Mouse (Mus musculus) intestine, embryonic 16.5 days (tissue): ENCODE results near the gene Adcy6. TPM values are rescaled to one million over a fixed set of nuclear protein-coding genes. Genes with fewer than 3 reads are reported as not detected.

ENCODE experiments used
- ATAC-seq: fragments of 200-750 bp; cut with Nextera tagmentation; 2 replicates; pipeline ENCODE4 v1.8.0; 2017; ENCODE audit warnings: moderate TSS enrichment, moderate library complexity
- H3K27ac ChIP-seq: fragments of 300-500 bp; sonication (generic); 2 replicates; pipeline ENCODE4 v1.5.1; 2014; ENCODE audit warnings: mild to moderate bottlenecking, low read length
- H3K27me3 ChIP-seq: fragments of 300-500 bp; sonication (generic); replicated peaks from 2 replicates; pipeline ENCODE4 v1.6.1; 2014; ENCODE audit warnings: low read length, control low read depth, mixed read lengths; ENCODE audit not compliant: control insufficient read depth, insufficient read depth
- H3K36me3 ChIP-seq: fragments of 300-500 bp; sonication (generic); 2 replicates; pipeline ENCODE4 v1.6.1; 2014; ENCODE audit warnings: low read length, control low read depth; ENCODE audit not compliant: control insufficient read depth, insufficient read depth
- H3K4me1 ChIP-seq: fragments of 300-500 bp; sonication (generic); 2 replicates; pipeline ENCODE4 v1.6.1; 2014; ENCODE audit warnings: low read length, control low read depth, mixed read lengths; ENCODE audit not compliant: control insufficient read depth, insufficient read depth
- H3K4me2 ChIP-seq: fragments of 300-500 bp; sonication (generic); 2 replicates; pipeline ENCODE4 v1.6.1; 2014; ENCODE audit warnings: low read depth, low read length, control low read depth
- H3K4me3 ChIP-seq: fragments of 300-500 bp; sonication (generic); 2 replicates; pipeline ENCODE4 v1.5.1; 2014; ENCODE audit warnings: mild to moderate bottlenecking, low read length
- H3K9ac ChIP-seq: fragments of 300-500 bp; sonication (generic); 2 replicates; pipeline ENCODE4 v1.6.1; 2014; ENCODE audit warnings: low read depth, low read length
- H3K9me3 ChIP-seq: fragments of 300-500 bp; sonication (generic); 2 replicates; pipeline ENCODE4 v1.6.1; 2016; ENCODE audit warnings: low read length, control low read depth; ENCODE audit not compliant: control insufficient read depth
- WGBS: fragments of 180-500 bp; shearing (Covaris S2); extraction: QIAGEN DNeasy Blood & Tissue Kit; methylation state at CpG from one replicate; pipeline ENCODE4 v1.1.7; 2014; 5-methylcytosine and 5-hydroxymethylcytosine counted together
- polyA plus RNA-seq: library from polyadenylated mRNA; unstranded; fragments of >200 nt; fragmentation: Nextera tagmentation; extraction: Ambion mirVana; gene quantifications from 2 replicates; pipeline ENCODE4 v1.2.1, GENCODE M21; 2015

Gene Adcy6
- polyA plus RNA-seq, 1 experiment from 2014 or later: 17.1 TPM

- H3K9ac ChIP-seq: no peak overlapping the region
- no peaks in the 10 kb centered on the region for H3K36me3 ChIP-seq
- WGBS: 77% methylated on average over 2 of the region's 2 CpGs
- H3K4me1 ChIP-seq: no peaks in the 10 kb centered on the region
- H3K27ac ChIP-seq: no peak overlapping the region
- H3K4me2 ChIP-seq: no peak overlapping the region
- no peak overlapping the region for H3K4me3 ChIP-seq
- no peak for ATAC-seq
- no peaks in the 10 kb centered on the region for H3K27me3 ChIP-seq
- H3K9me3 ChIP-seq: no peaks in the 10 kb centered on the region
Measured at GRCm38 (mm10) chr15:98579310-98579709, 30.6 kb downstream of the Adcy6 start.

GRCm38 (mm10) chr15:98573293-98573692, 36.6 kb downstream of the Adcy6 start:
- no peak overlapping the region for H3K9ac ChIP-seq
- 71% methylated on average over 4 of the region's 4 CpGs for WGBS
- ATAC-seq: no peak
- H3K9me3 ChIP-seq: no peaks in the 10 kb centered on the region
- H3K27me3 ChIP-seq: no peaks in the 10 kb centered on the region
- no peak overlapping the region for H3K4me3 ChIP-seq
- H3K27ac ChIP-seq: no peak overlapping the region
- no peak overlapping the region for H3K4me2 ChIP-seq
- H3K4me1 ChIP-seq: peaks cover 5% of the 10 kb centered on the region; the same call in 1 of the 2 replicates
- no peaks in the 10 kb centered on the region for H3K36me3 ChIP-seq

- Histone ChIP-seq H3K9me3 (no peaks in the 10 kb centered on the region), H3K4me2 (no peak within 1 kb of the TSS), H3K4me3 (no peak within 1 kb of the TSS), H3K27me3 (no peaks in the 10 kb centered on the region), H3K4me1 (peaks cover 9% of the 10 kb centered on the region), H3K36me3 (no peaks in the 10 kb centered on the region), H3K9ac (no peak within 1 kb of the TSS), H3K27ac (no peak within 1 kb of the TSS)
- 80% methylated on average over 10 of the region's 10 CpGs for whole genome bisulfite sequencing
- ATAC-seq: no peak
Measured at GRCm38 (mm10) chr15:98570873-98571538, 38.9 kb downstream of the Adcy6 start, which contains the start of the genes Ccnt1 and 4930415O20Rik. Gene Ccnt1 (minus strand): TSS chr15:98570923. Gene 4930415O20Rik (plus strand): TSS chr15:98571004.

- no peak overlapping the region for H3K4me2 ChIP-seq
- no peaks in the 10 kb centered on the region for H3K27me3 ChIP-seq
- no peak overlapping the region for H3K27ac ChIP-seq
- ATAC-seq: no peak
- H3K9me3 ChIP-seq: no peaks in the 10 kb centered on the region
- WGBS: 74% methylated on average over 4 of the region's 4 CpGs
- peaks cover 20% of the 10 kb centered on the region for H3K4me1 ChIP-seq
- H3K36me3 ChIP-seq: no peaks in the 10 kb centered on the region
- H3K4me3 ChIP-seq: no peak overlapping the region
- no peak overlapping the region for H3K9ac ChIP-seq
Measured at GRCm38 (mm10) chr15:98569795-98570365, 40.0 kb downstream of the Adcy6 start.

GRCm38 (mm10) chr15:98569216-98569615, 40.7 kb downstream of the Adcy6 start:
- no peaks in the 10 kb centered on the region for H3K9me3 ChIP-seq
- H3K4me3 ChIP-seq: peak overlapping the region; percentile 71
- H3K27me3 ChIP-seq: no peaks in the 10 kb centered on the region
- peak overlapping the region; percentile 73 for H3K9ac ChIP-seq
- H3K27ac ChIP-seq: no peak overlapping the region
- H3K36me3 ChIP-seq: no peaks in the 10 kb centered on the region
- no peak for ATAC-seq
- WGBS: 65% methylated on average over 7 of the region's 7 CpGs
- peaks cover 20% of the 10 kb centered on the region for H3K4me1 ChIP-seq
- H3K4me2 ChIP-seq: peak overlapping the region; percentile 75; the same call in 1 of the 2 replicates

- no peak for ATAC-seq
Measured at GRCm38 (mm10) chr15:98568256-98569033, 41.4 kb downstream of the Adcy6 start.

GRCm38 (mm10) chr15:98567278-98568134, 42.4 kb downstream of the Adcy6 start:
- H3K4me2 ChIP-seq: peak overlapping the region; percentile 86
- H3K9me3 ChIP-seq: no peaks in the 10 kb centered on the region
- H3K4me1 ChIP-seq: peaks cover 20% of the 10 kb centered on the region
- peak; percentile 96 for ATAC-seq
- WGBS: under 1% methylated on average over 88 of the region's 88 CpGs
- H3K36me3 ChIP-seq: 0 out of 2 replicates have a peak, but pooled peaks cover 3% of the 10 kb centered on the region
- peak overlapping the region; percentile 90 for H3K4me3 ChIP-seq
- peak overlapping the region; percentile 97 for H3K27ac ChIP-seq
- no peaks in the 10 kb centered on the region for H3K27me3 ChIP-seq
- peak overlapping the region; percentile 92 for H3K9ac ChIP-seq

More at GRCm38 (mm10) chr15:98568256-98569033, 41.4 kb downstream of the Adcy6 start:
- H3K27me3 ChIP-seq: no peaks in the 10 kb centered on the region
- peak overlapping the region; percentile 94 for H3K27ac ChIP-seq
- H3K4me3 ChIP-seq: peak overlapping the region; percentile 71
- H3K4me1 ChIP-seq: peaks cover 20% of the 10 kb centered on the region
- 5% methylated on average over 22 of the region's 22 CpGs for whole genome bisulfite sequencing
- no peaks in the 10 kb centered on the region for H3K9me3 ChIP-seq
- peak overlapping the region; percentile 73 for H3K9ac ChIP-seq
- H3K4me2 ChIP-seq: peak overlapping the region; percentile 75
- H3K36me3 ChIP-seq: no peaks in the 10 kb centered on the region

- Histone ChIP-seq H3K9me3 (no peaks in the 10 kb centered on the region), H3K27me3 (no peaks in the 10 kb centered on the region), H3K4me1 (peaks cover 20% of the 10 kb centered on the region), H3K27ac (peak overlapping the region; percentile 97), H3K4me2 (peak overlapping the region; percentile 86), H3K36me3 (0 out of 2 replicates have a peak, but pooled peaks cover 3% of the 10 kb centered on the region), H3K4me3 (peak overlapping the region; percentile 90), H3K9ac (peak overlapping the region; percentile 92)
- under 1% methylated on average over 15 of the region's 15 CpGs for WGBS
- ATAC-seq: no peak
Measured at GRCm38 (mm10) chr15:98566973-98567277, 43.0 kb downstream of the Adcy6 start.
